In genomic region chr14:77546531-77547274, GRCm38 (mm10) we compare ENCODE assay signal across 12 mouse cellular contexts.
DNase-seq lines count a peak whose midpoint lies in the region; ATAC-seq and TF ChIP-seq lines count a peak whose summit lies in the region.
"Had no signal": no experiment of that assay in that cellular context is flagged by ENCODE, and none has a peak within 500 bp of the region (broad histone marks: within the 10 kb centered on the region; RNA-seq: fewer than 3 reads in every experiment).

No protein-coding gene starts in this region.

- H3K27me3 ChIP-seq in liver, postnatal 0 days (ENCODE audit: insufficient read depth, low read length), result no peaks in the 10 kb centered on the region
- H3K27me3 ChIP-seq in liver, embryonic 11.5 days (replicated peaks; ENCODE audit: control insufficient read depth, insufficient read depth, low read length), result no peaks in the 10 kb centered on the region
- no peaks in the 10 kb centered on the region for H3K27me3 ChIP-seq in stomach, postnatal 0 days (ENCODE audit: control insufficient read depth, insufficient read depth, low read length)
- H3K27me3 ChIP-seq: forebrain, embryonic 15.5 days; limb, embryonic 15.5 days had no signal

- H3K4me3 ChIP-seq in liver, postnatal 0 days (ENCODE audit: low read depth, low read length), result no peak overlapping the region
- no peak overlapping the region for H3K4me3 ChIP-seq in liver, embryonic 11.5 days (ENCODE audit: low read depth, low read length)
- no peak overlapping the region for H3K4me3 ChIP-seq in brown adipose tissue, adult 24 weeks (ENCODE audit: insufficient read depth, low read depth, low read length)
- no peak overlapping the region for H3K4me3 ChIP-seq in stomach, postnatal 0 days (ENCODE audit: low read depth, low read length)
- H3K4me3 ChIP-seq: forebrain, embryonic 15.5 days; limb, embryonic 15.5 days had no signal

- no peak for TF ChIP-seq CTCF in liver, postnatal 0 days (IDR thresholded peaks at IDR 0.05; ENCODE audit: low read depth)
- no peak for TF ChIP-seq CTCF in stomach, postnatal 0 days (IDR thresholded peaks at IDR 0.05; ENCODE audit: low read depth)

- no peak overlapping the region for H3K9ac ChIP-seq in liver, postnatal 0 days (replicated peaks)
- H3K9ac ChIP-seq in liver, embryonic 11.5 days (ENCODE audit: low read depth, low read length), result no peak overlapping the region
- no peak overlapping the region for H3K9ac ChIP-seq in stomach, postnatal 0 days (ENCODE audit: low read length)
- H3K9ac ChIP-seq: forebrain, embryonic 15.5 days; limb, embryonic 15.5 days had no signal

- no peak for DNase-seq in frontal cortex, postnatal 36 days (ENCODE audit: low spot score in 2 of 2)
- DNase-seq in liver, postnatal 0 days, result peak; percentile 14
- no peak for DNase-seq in liver, embryonic 11.5 days (ENCODE audit: low spot score)
- peak; percentile 12 to 32 for DNase-seq in kidney, postnatal 4 days
- no peak for DNase-seq in adrenal gland, postnatal 36 days
- DNase-seq in stomach, postnatal 0 days (ENCODE audit: low spot score), result no peak
- DNase-seq: thymus, postnatal 25 days had no signal

- no peaks in the 10 kb centered on the region for H3K36me3 ChIP-seq in liver, postnatal 0 days (replicated peaks; ENCODE audit: insufficient read depth, low read length)
- no peaks in the 10 kb centered on the region for H3K36me3 ChIP-seq in liver, embryonic 11.5 days (ENCODE audit: control insufficient read depth, insufficient read depth, low read length)
- no peaks in the 10 kb centered on the region for H3K36me3 ChIP-seq in stomach, postnatal 0 days (ENCODE audit: control insufficient read depth, insufficient read depth, low read length)
- H3K36me3 ChIP-seq: forebrain, embryonic 15.5 days; limb, embryonic 15.5 days had no signal

- peak; percentile 65; the same call in 1 of the 2 replicates for ATAC-seq in frontal cortex, adult (ENCODE audit: low TSS enrichment)
- no peak for ATAC-seq in liver, postnatal 0 days
- no peak for ATAC-seq in liver, embryonic 11.5 days (replicated peaks; ENCODE audit: low FRiP score)
- ATAC-seq in stomach, postnatal 0 days (ENCODE audit: low FRiP score, low TSS enrichment), result no peak
- ATAC-seq: CD4-positive, CD25-positive, alpha-beta regulatory T cell, adult 4 months; forebrain, embryonic 15.5 days had no signal

- no peak overlapping the region for H3K4me2 ChIP-seq in liver, postnatal 0 days (ENCODE audit: low read depth, low read length)
- no peak overlapping the region for H3K4me2 ChIP-seq in liver, embryonic 11.5 days
- H3K4me2 ChIP-seq in stomach, postnatal 0 days (replicated peaks; ENCODE audit: low read depth), result no peak overlapping the region
- H3K4me2 ChIP-seq: forebrain, embryonic 15.5 days; limb, embryonic 15.5 days had no signal

- no peak overlapping the region for H3K27ac ChIP-seq in liver, postnatal 0 days (ENCODE audit: low read depth)
- H3K27ac ChIP-seq in liver, embryonic 11.5 days (ENCODE audit: low read depth, low read length), result no peak overlapping the region
- peak overlapping the region; percentile 30; the same call in 1 of the 2 replicates for H3K27ac ChIP-seq in brown adipose tissue, adult 24 weeks (replicated peaks; ENCODE audit: low read depth, low read length)
- H3K27ac ChIP-seq in stomach, postnatal 0 days (replicated peaks), result no peak overlapping the region
- H3K27ac ChIP-seq: forebrain, embryonic 15.5 days; limb, embryonic 15.5 days had no signal

- TF ChIP-seq EP300 in liver, postnatal 0 days (IDR thresholded peaks at IDR 0.05; ENCODE audit: low read depth), result no peak
- no peak for TF ChIP-seq EP300 in stomach, postnatal 0 days (optimal IDR thresholded peaks at IDR 0.05)

- WGBS in liver, postnatal 0 days (ENCODE audit: insufficient replicate concordance), result 68% methylated on average over 8 of the region's 8 CpGs
- WGBS in liver, embryonic 11.5 days, result 79% methylated on average over 8 of the region's 8 CpGs
- WGBS in stomach, postnatal 0 days, result 83% methylated on average over 8 of the region's 8 CpGs

- no peaks in the 10 kb centered on the region for H3K9me3 ChIP-seq in liver, postnatal 0 days (ENCODE audit: low read length)
- no peaks in the 10 kb centered on the region for H3K9me3 ChIP-seq in liver, embryonic 11.5 days (ENCODE audit: control insufficient read depth, low read length)
- no peaks in the 10 kb centered on the region for H3K9me3 ChIP-seq in stomach, postnatal 0 days (ENCODE audit: control insufficient read depth, low read length)
- H3K9me3 ChIP-seq: forebrain, embryonic 15.5 days; limb, embryonic 15.5 days had no signal

- H3K4me1 ChIP-seq in liver, postnatal 0 days (ENCODE audit: insufficient read depth), result no peaks in the 10 kb centered on the region
- H3K4me1 ChIP-seq in liver, embryonic 11.5 days (replicated peaks; ENCODE audit: control insufficient read depth, insufficient read depth, low read length), result no peaks in the 10 kb centered on the region
- no peaks in the 10 kb centered on the region for H3K4me1 ChIP-seq in brown adipose tissue, adult 24 weeks (ENCODE audit: control insufficient read depth, insufficient read depth, insufficient read length, low read length)
- no peaks in the 10 kb centered on the region for H3K4me1 ChIP-seq in stomach, postnatal 0 days (replicated peaks; ENCODE audit: control insufficient read depth, insufficient read depth)
- H3K4me1 ChIP-seq: limb, embryonic 15.5 days had no signal

Comparison
In these comparisons a context has a peak if more than half of its experiments do, and no peak if none do; other contexts are left out.
1. DNase-seq: peak in liver, postnatal 0 days (single experiment) and kidney, postnatal 4 days (2 of 2); none in frontal cortex, postnatal 36 days (0 of 2), liver, embryonic 11.5 days (single experiment), adrenal gland, postnatal 36 days (0 of 2) and stomach, postnatal 0 days (single experiment).